Mouse (Mus musculus) lung, postnatal 14 days (tissue): ENCODE data around the gene Tbc1d9b.
"Not testable (repeated sequence)": the region's sequence is repeated elsewhere in the genome, so short reads cannot be mapped to it uniquely, and the experiment has no call there.

Experiments used
- DNase-seq: peaks from one replicate; pipeline ENCODE4 v3.0.0; 2021

The Tbc1d9b gene

GRCm38 (mm10) chr11:50139571-50139970, 8.4 kb downstream of the Tbc1d9b start:
- DNase-seq: no peak

DNA sequence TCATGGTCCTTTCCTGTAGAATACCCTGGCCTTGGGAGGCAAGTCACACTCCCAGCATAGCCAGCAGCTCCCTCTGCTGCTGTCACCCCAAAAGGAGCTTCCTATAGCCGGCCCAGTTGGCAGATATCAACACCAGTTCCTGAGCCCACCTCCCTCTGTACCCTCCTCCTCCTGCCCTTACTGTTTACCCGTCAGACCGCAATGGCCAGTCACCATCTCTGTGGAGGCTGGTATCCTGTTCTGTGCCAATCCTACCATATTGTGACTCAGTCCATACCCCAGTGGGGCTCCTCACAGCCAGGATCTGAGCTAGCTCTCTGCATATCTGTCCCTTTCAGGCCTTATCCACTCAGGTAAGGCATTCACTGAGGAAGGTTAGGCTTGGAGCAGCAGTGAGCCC, 14.3 kb downstream of the Tbc1d9b start:
- no peak for DNase-seq

- no peak for DNase-seq
Observed at GRCm38 (mm10) chr11:50146121-50146520, 14.9 kb downstream of the Tbc1d9b start.

DNA sequence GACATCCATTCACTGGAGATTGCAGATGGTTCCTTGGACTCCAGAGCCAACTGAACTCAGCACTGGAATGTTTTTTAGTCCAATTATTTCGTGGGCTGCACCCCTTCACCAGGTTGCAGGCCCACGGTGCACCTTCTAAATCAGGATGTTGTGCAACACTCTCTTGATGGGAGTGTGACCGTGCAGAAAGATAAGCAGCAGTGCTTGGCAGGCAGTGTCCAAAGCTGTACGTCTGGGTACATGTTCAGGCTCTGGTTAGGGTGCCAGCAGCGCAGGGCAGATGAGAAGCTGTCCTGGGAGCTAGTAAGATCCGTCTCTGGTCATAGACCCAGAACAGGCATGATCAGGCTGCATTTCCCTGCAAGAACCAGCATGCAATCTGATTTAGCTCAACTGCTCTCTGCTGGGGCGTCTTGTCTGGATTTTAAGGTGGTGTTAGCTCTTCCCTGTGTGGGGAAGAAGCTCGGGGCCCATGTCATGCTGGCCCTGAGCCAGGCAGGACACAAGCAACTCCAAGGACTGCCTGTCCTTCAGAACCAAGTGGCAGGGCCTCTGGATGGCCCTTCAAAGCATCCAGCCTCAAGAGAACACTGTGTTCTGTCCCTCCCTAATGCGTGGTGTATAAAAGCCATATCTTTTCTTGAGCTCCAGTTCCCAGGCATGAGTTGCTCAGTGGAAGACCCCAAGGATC, 16.2 kb downstream of the Tbc1d9b start:
- DNase-seq: no peak

DNA sequence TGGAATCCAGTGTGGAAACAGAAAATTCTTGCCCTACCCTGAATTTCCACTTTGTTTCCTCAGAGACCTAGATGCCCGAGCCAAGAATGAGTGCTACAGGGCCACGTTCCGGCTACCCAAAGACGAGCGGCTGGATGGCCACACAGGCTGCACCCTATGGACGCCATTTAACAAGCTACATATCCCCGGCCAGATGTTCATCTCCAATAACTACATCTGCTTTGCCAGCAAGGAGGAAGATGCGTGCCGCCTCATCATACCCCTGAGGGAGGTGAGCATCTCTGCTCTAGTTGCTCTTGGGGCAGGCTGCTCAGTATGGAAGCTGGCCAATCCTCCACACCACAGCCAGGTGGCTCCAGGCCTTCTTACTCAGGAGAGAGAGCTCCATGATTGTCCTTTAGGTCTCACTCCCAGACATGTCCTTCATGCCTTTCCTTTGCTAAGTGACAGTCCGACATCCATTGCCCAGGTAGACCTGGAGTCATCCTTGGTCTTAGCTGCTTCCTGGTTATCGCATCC, 16.8 kb downstream of the Tbc1d9b start:
- no peak for DNase-seq

GRCm38 (mm10) chr11:50149200-50149599, 18.0 kb downstream of the Tbc1d9b start:
- DNase-seq: no peak

- no peak for DNase-seq
Observed at GRCm38 (mm10) chr11:50149603-50150150, 18.5 kb downstream of the Tbc1d9b start.

DNA sequence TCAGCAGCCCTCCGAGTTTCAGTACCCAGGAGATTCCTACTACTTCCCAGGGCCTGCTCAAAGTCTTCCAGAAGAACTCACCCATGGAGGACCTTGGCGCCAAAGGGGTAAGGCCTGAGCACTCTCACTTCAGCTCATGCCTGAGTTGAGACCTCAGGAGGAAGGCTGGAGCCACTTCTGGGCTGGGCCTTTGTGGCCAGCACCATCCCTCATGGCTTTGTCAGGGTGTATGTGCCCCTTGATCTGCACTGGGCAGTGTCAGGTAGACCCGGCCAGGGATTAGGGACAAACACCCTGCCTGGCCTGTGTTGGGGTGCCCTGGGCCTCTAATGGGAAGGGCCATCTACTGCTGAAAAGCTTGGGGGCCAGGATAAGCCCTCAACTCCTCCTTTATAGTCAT, 20.2 kb downstream of the Tbc1d9b start:
- DNase-seq: no peak

DNA sequence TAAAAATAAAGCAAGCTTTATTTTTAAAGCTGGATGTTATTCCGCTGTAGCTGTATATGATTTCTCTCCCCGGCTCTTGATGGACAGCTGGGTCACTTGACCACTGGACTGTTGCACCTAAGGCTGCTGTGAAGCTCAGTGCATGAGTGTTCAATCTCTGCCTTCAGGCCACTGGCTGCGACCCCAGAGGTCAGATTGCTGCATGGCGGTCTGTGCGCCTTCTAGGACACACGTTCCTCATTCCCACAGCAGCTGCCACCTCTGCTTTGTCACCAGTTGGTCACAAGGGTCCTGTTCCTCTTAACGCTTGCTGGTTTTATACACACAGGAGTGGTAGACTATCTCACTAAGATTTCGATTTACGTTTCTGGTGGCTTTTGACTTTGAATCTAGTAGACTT, 23.0 kb downstream of the Tbc1d9b start:
- DNase-seq: peak; percentile 53

DNA sequence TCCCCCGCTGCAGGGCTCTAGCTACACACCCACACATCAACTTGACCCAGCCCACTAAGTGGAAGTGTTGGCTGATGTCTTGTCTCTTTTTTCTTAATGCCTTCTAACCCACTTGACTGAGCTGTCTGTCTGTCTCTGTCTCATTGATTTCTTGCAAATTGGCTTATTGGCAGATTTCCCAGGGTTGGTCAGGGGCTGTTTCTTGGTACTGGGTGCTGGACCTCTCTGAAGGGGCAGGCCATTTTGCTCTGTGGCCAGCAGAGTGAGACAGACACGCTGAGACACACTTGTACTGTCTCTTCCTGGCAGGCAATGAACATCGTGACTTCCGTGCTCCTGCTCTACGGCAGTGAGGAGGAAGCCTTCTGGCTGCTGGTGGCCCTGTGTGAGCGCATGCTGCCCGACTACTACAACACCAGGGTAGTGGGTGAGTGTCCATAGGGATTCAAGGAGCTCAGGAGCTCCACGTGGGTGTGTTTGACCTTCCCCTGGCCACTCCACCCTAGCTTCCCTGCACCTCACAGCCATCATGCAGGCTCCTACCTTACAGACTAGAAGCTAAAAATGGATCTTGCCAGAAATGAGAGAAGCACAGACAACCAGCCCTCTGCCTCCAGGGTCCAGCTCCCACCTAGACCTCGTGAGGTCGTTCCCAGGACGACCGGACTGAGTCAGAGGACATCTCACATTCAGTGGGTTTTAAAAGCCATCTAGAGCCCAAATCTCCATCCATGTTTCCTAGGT, 23.8 kb downstream of the Tbc1d9b start:
- DNase-seq: peak; percentile 40

DNA sequence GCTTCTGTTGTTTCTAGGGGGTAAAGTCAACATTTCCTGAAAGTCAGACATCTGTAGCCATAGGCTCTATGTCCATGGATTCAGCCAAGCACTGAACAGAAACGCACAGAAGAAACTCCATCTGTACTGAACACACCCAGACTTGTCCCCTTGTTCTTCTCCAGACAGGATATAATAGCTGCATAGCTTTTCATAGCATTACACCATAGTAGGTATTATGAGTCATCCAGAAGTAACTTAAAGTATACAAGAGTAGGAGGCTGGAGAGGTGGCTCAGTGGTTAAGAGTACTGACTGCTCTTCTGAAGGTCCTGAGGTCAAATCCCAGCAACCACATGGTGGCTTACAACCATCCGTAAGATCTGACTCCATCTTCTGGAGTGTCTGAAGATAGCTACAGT, 24.6 kb downstream of the Tbc1d9b start:
- no peak for DNase-seq

GRCm38 (mm10) chr11:50156725-50157258, 25.6 kb downstream of the Tbc1d9b start:
- DNase-seq: no peak

- DNase-seq: no peak
Observed at GRCm38 (mm10) chr11:50158346-50158745, 27.1 kb downstream of the Tbc1d9b start.

- no peak for DNase-seq
Observed at GRCm38 (mm10) chr11:50159347-50159746, 28.2 kb downstream of the Tbc1d9b start.

- DNase-seq: peak; percentile 70
Observed at GRCm38 (mm10) chr11:50161578-50162304, 30.5 kb downstream of the Tbc1d9b start.

- DNase-seq: no peak
Observed at GRCm38 (mm10) chr11:50162338-50163050, 31.3 kb downstream of the Tbc1d9b start.

DNA sequence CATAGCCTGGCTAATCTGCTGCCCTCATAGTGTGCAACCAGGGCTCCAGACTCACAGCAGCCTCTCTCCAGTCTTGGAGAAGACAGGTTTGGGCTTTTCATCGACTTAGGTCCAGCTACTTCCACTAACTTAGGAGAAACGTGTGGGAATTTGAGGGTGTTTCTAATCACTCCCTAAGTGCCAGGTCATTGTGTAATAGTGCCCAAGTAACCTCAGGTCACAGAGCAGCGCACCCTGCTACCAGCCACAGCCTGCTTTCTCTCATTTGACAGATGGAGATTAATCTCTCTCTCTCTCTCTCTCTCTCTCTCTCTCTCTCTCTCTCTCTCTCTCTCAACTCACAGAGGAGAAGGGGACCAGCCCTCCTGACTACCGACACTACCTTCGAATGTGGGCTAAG, 37.2 kb downstream of the Tbc1d9b start:
- DNase-seq: no peak

DNA sequence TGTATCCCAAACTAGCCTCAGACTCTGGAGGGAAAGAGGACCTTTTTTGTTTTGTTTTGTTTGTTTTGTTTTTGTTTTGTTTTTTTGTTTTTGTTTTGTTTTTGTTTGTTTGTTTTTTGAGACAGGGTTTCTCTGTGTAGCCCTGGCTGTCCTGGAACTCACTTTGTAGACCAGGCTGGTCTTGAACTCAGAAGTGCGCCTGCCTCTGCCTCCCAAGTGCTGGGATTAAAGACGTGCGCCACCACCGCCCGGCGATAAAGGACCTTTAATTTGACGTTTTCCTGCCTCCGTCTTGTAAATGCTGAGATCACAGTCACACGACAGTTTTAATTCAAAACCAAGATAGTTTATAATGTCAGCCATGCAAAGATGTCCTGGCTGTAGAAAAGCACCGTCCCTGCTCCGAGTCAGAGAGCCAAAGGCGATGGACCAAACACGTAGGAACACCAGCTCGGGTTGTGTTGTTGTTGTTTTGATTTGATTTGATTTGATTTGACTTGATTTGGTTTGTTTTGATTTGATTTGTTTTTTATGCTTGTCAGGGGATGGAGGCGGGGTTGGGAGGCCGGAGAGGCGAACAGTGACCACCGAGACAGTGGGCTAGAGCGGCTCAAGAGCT, 43.0 kb downstream of the Tbc1d9b start, which contains the start of gene Mrnip:
Mrnip (plus strand) TSS at position 334 of the 619 bp plus-strand sequence.
- not testable (repeated sequence) for DNase-seq

DNA sequence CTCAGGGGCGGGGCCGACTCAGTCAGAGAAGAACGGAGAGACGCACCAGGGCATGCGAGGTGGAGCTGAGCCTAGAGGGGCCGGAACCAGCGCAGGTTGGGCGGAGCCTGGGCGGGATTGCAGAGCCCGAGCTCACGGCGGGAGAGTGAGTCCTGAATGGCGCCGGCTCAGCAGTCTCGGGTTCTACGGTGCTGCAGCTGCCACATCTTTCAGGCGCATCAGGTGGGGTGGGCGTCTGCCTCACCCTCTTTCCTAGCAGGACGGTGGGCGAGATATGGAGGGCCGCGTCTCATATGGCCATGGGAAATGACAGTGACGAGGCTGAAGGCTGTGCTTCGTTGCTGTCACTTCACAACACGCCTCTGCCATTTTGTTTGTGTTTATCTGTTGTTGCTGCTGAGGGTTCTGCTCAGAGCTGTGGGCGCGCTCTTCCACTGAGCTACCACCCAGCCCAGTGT, 43.6 kb downstream of the Tbc1d9b start:
- peak; percentile 99 for DNase-seq

GRCm38 (mm10) chr11:50176351-50176750, 45.2 kb downstream of the Tbc1d9b start:
- no peak for DNase-seq

DNA sequence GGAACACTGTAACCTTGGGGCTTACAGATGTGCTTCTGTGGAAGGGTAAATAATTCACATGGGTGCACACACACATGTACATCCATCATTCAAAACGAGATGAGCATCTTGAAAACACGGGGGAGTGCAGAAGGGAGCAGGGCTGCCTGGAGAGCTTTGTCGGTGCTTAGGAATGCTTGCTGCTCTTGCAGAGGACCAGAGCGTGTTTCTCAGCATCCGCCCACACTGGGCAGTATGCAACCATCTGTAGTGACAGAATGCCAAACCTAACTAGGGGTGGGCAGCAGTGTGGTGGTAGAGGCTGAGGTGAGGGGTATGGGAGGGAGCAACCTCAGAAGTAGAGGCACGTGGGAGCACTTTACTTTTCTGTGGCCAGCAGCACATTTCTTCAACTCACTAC, 45.9 kb downstream of the Tbc1d9b start:
- DNase-seq: no peak
